Mouse (Mus musculus): ENCODE data around the gene Chst11. TPM values are rescaled to one million over a fixed set of nuclear protein-coding genes. Genes with fewer than 3 reads are reported as not detected.

Chst11 gene
- polyA plus RNA-seq, 1 experiment, result 12.1 TPM

- H3K79me2 ChIP-seq (ENCODE audit: control insufficient read depth, insufficient read depth), result no peaks in the 10 kb centered on the region
- no peaks in the 10 kb centered on the region for H3K36me3 ChIP-seq (ENCODE audit: control insufficient read depth, insufficient read depth)
- no peaks in the 10 kb centered on the region for H3K27me3 ChIP-seq (ENCODE audit: control insufficient read depth, insufficient read depth, insufficient read length)
- no peak overlapping the region for H3ac ChIP-seq (ENCODE audit: control insufficient read depth, insufficient read length)
- H3K4me2 ChIP-seq (ENCODE audit: low read depth), result peak overlapping the region; percentile 12
- H3K4me3 ChIP-seq, result no peak overlapping the region
- TF ChIP-seq SRF (IDR thresholded peaks at IDR 0.05; ENCODE audit: control insufficient read depth, insufficient read length, low read depth), result no peak
- TF ChIP-seq MYOD1 (IDR thresholded peaks at IDR 0.05; ENCODE audit: control insufficient read depth in 1 of 3, insufficient read length in 2 of 3, low read depth in 2 of 3), result no peak
- TF ChIP-seq MYOG (IDR thresholded peaks at IDR 0.05; ENCODE audit: control insufficient read depth in 1 of 3, insufficient read depth in 1 of 3, insufficient read length in 2 of 3, low read depth in 2 of 3), result no peak
- no peak for TF ChIP-seq TCF3 (IDR thresholded peaks at IDR 0.05; ENCODE audit: insufficient read length, low read depth)
- no peak for TF ChIP-seq CEBPB (IDR thresholded peaks at IDR 0.05; ENCODE audit: insufficient read depth, poor library complexity, severe bottlenecking)
- TF ChIP-seq TCF12 (IDR thresholded peaks at IDR 0.05; ENCODE audit: insufficient read depth, poor library complexity, severe bottlenecking), result no peak
- no peak for TF ChIP-seq POLR2A (IDR thresholded peaks at IDR 0.05; ENCODE audit: insufficient read length, low read depth)
- TF ChIP-seq USF1 (IDR thresholded peaks at IDR 0.05; ENCODE audit: low read depth), result no peak
- TF ChIP-seq POLR2AphosphoS2 (IDR thresholded peaks at IDR 0.05; ENCODE audit: insufficient read length, low read depth), result no peak
- TF ChIP-seq MAX (IDR thresholded peaks at IDR 0.05; ENCODE audit: low read depth), result no peak
- no peak for TF ChIP-seq E2F4 (IDR thresholded peaks at IDR 0.05; ENCODE audit: insufficient read depth)
- no peak for TF ChIP-seq REST (IDR thresholded peaks at IDR 0.05; ENCODE audit: insufficient read depth, insufficient read length)
Measured at GRCm38 (mm10) chr10:83178151-83178550, 192.9 kb downstream of the Chst11 start.

DNA sequence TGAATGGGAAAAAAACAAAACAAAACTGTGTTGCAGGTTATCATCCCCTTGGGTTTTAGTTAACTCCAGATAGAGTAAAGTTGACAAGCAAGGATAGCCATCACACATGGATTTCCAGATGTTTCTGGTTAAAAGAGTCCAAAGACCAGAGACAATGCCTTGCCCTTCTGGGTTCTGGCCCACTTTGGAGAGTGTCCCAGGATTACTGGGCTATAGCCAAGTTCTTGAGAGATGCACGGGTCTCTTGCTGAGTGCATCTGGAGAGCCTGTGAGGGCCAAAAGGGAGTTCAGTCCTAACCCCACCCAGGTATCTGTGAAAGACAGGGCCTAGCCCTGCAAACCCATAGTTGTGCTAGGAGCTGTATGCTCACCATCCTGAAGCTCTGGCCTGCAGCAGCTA is 193.4 kb downstream of the Chst11 start:
- Histone ChIP-seq H3K79me2 (ENCODE audit: control insufficient read depth, insufficient read depth) (no peaks in the 10 kb centered on the region), H3K36me3 (ENCODE audit: control insufficient read depth, insufficient read depth) (no peaks in the 10 kb centered on the region), H3K27me3 (ENCODE audit: control insufficient read depth, insufficient read depth, insufficient read length) (no peaks in the 10 kb centered on the region), H3K4me2 (ENCODE audit: low read depth) (no peak overlapping the region), H3K4me3 (no peak overlapping the region), H3ac (ENCODE audit: control insufficient read depth, insufficient read length) (no peak overlapping the region)
- TF ChIP-seq POLR2A (IDR thresholded peaks at IDR 0.05; ENCODE audit: insufficient read length, low read depth) (no peak), TCF3 (IDR thresholded peaks at IDR 0.05; ENCODE audit: insufficient read length, low read depth) (no peak), USF1 (IDR thresholded peaks at IDR 0.05; ENCODE audit: low read depth) (no peak), E2F4 (IDR thresholded peaks at IDR 0.05; ENCODE audit: insufficient read depth) (no peak)

GRCm38 (mm10) chr10:83181831-83182572 is 196.7 kb downstream of the Chst11 start:
- H3K36me3 ChIP-seq (ENCODE audit: control insufficient read depth, insufficient read depth), result no peaks in the 10 kb centered on the region

DNA sequence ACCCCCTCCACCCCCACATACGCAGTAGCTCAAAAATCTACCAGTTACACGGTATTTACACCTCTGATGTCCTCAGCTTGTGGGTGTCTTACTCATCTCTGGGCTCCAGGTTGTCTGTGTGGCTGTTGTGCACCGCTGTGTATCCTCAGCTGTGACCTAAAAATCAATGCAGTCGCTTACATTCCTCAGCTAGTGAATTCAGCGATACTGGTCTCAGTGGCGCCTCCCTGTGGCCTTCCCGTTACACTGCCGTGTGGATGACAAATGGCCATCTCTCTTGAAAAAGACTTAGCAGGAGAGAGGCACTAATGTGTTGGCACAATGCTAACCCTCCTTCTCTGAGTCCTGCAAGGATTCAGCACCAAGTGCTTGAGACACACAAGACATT is 197.3 kb downstream of the Chst11 start:
- TF ChIP-seq POLR2A (IDR thresholded peaks at IDR 0.05; ENCODE audit: insufficient read length, low read depth) (no peak), TCF3 (IDR thresholded peaks at IDR 0.05; ENCODE audit: insufficient read length, low read depth) (no peak), USF1 (IDR thresholded peaks at IDR 0.05; ENCODE audit: low read depth) (no peak), MYOD1 (IDR thresholded peaks at IDR 0.05; ENCODE audit: control insufficient read depth in 1 of 3, insufficient read length in 2 of 3, low read depth in 2 of 3) (no peak), POLR2AphosphoS2 (IDR thresholded peaks at IDR 0.05; ENCODE audit: insufficient read length, low read depth) (no peak), REST (IDR thresholded peaks at IDR 0.05; ENCODE audit: insufficient read depth, insufficient read length) (no peak), TCF12 (IDR thresholded peaks at IDR 0.05; ENCODE audit: insufficient read depth, poor library complexity, severe bottlenecking) (no peak), E2F4 (IDR thresholded peaks at IDR 0.05; ENCODE audit: insufficient read depth) (no peak), MYOG (IDR thresholded peaks at IDR 0.05; ENCODE audit: control insufficient read depth in 1 of 3, insufficient read depth in 1 of 3, insufficient read length in 2 of 3, low read depth in 2 of 3) (no peak), MAX (IDR thresholded peaks at IDR 0.05; ENCODE audit: low read depth) (no peak), SRF (IDR thresholded peaks at IDR 0.05; ENCODE audit: control insufficient read depth, insufficient read length, low read depth) (no peak), CEBPB (IDR thresholded peaks at IDR 0.05; ENCODE audit: insufficient read depth, poor library complexity, severe bottlenecking) (no peak)
- Histone ChIP-seq H3K27me3 (ENCODE audit: control insufficient read depth, insufficient read depth, insufficient read length) (no peaks in the 10 kb centered on the region), H3ac (ENCODE audit: control insufficient read depth, insufficient read length) (no peak overlapping the region), H3K36me3 (ENCODE audit: control insufficient read depth, insufficient read depth) (no peaks in the 10 kb centered on the region), H3K4me3 (no peak overlapping the region), H3K79me2 (ENCODE audit: control insufficient read depth, insufficient read depth) (no peaks in the 10 kb centered on the region), H3K4me2 (ENCODE audit: low read depth) (no peak overlapping the region)

More at GRCm38 (mm10) chr10:83181831-83182572, 196.7 kb downstream of the Chst11 start:
- Histone ChIP-seq H3K4me3 (no peak overlapping the region), H3K27me3 (ENCODE audit: control insufficient read depth, insufficient read depth, insufficient read length) (no peaks in the 10 kb centered on the region), H3K79me2 (ENCODE audit: control insufficient read depth, insufficient read depth) (no peaks in the 10 kb centered on the region), H3ac (ENCODE audit: control insufficient read depth, insufficient read length) (no peak overlapping the region), H3K4me2 (ENCODE audit: low read depth) (no peak overlapping the region)
- TF ChIP-seq CEBPB (IDR thresholded peaks at IDR 0.05; ENCODE audit: insufficient read depth, poor library complexity, severe bottlenecking) (no peak), USF1 (IDR thresholded peaks at IDR 0.05; ENCODE audit: low read depth) (peak; percentile 30)

DNA sequence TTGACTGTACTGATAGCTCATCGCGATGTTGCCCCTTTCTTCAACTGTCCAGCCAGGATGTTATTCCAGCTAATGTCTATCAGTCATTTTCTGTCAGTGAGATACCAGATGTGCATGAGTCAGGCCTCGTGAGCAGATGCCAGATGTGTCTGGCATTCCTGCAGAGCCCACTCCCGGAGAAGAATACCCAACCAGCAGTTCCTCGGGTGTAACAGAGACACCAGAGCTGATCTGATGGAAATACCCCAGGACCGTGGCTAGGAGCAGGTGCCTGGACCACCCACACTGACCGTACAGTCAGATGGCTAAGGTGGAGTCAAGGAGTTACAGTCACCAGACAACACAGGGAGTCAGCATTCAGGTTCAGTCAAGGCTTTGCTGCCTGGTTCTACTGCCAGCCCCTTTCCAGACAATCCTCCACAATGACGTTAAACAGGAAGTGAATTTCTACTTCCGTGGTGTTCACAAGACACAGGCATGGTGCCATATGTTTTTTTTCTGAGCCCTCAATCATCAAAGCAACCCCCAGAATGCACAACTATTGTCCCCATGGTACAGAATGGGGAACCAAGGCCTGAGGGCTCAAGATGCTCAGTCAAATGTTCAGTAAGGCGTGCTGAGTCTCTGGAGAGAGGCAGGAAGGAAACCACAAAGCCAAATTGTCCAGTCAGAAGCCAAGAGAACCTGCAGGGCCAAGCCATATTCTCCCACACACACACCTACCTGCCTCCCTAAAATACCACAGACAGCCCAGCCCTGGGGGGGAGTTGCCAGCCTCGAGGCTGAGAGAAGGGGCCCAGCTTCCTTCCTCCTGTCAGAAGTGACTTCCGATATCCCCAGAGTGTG is 198.6 kb downstream of the Chst11 start:
- no peaks in the 10 kb centered on the region for H3K27me3 ChIP-seq (ENCODE audit: control insufficient read depth, insufficient read depth, insufficient read length)
- peak overlapping the region; percentile 41 for H3K4me2 ChIP-seq (ENCODE audit: low read depth)
- TF ChIP-seq REST (IDR thresholded peaks at IDR 0.05; ENCODE audit: insufficient read depth, insufficient read length), result no peak
- TF ChIP-seq MYOG (IDR thresholded peaks at IDR 0.05; ENCODE audit: control insufficient read depth in 1 of 3, insufficient read depth in 1 of 3, insufficient read length in 2 of 3, low read depth in 2 of 3), result peak in 1 of 3 experiments; percentile 44
- peak; percentile 34 for TF ChIP-seq TCF3 (IDR thresholded peaks at IDR 0.05; ENCODE audit: insufficient read length, low read depth)
- no peak for TF ChIP-seq POLR2AphosphoS2 (IDR thresholded peaks at IDR 0.05; ENCODE audit: insufficient read length, low read depth)
- no peak for TF ChIP-seq CEBPB (IDR thresholded peaks at IDR 0.05; ENCODE audit: insufficient read depth, poor library complexity, severe bottlenecking)
- peak in 2 of 3 experiments; percentile 51 to 81 for TF ChIP-seq MYOD1 (IDR thresholded peaks at IDR 0.05; ENCODE audit: control insufficient read depth in 1 of 3, insufficient read length in 2 of 3, low read depth in 2 of 3)
- peak; percentile 52 for TF ChIP-seq TCF12 (IDR thresholded peaks at IDR 0.05; ENCODE audit: insufficient read depth, poor library complexity, severe bottlenecking)

More for the DNA sequence above, 198.6 kb downstream of the Chst11 start:
- Histone ChIP-seq H3ac (ENCODE audit: control insufficient read depth, insufficient read length) (no peak overlapping the region), H3K79me2 (ENCODE audit: control insufficient read depth, insufficient read depth) (no peaks in the 10 kb centered on the region), H3K4me3 (no peak overlapping the region), H3K36me3 (ENCODE audit: control insufficient read depth, insufficient read depth) (no peaks in the 10 kb centered on the region)

Measured in myocyte (in vitro differentiated cells).